Mouse (Mus musculus) brown adipose tissue, adult 24 weeks (tissue): Measurements from ENCODE around the gene Aif1. TPM values are rescaled to one million over a fixed set of nuclear protein-coding genes. Genes with fewer than 3 reads are reported as not detected.
"Not testable (repeated sequence)": the region's sequence is repeated elsewhere in the genome, so short reads cannot be mapped to it uniquely, and the experiment has no call there.

ENCODE experiments used
- H3K27ac ChIP-seq: fragments of 200-500 bp; replicated peaks from 2 replicates; pipeline ENCODE4 v1.5.1; 2012; ENCODE audit warnings: low read depth, mild to moderate bottlenecking, low read length
- H3K4me1 ChIP-seq: fragments of 200-500 bp; 2 replicates; pipeline ENCODE4 v1.6.1; 2012; ENCODE audit warnings: low read length, mixed read lengths; ENCODE audit not compliant: control insufficient read depth, insufficient read depth, insufficient read length
- H3K4me3 ChIP-seq: fragments of 200-500 bp; 2 replicates; pipeline ENCODE4 v1.5.1; 2012; ENCODE audit warnings: low read depth, mild to moderate bottlenecking, low read length, moderate library complexity; ENCODE audit not compliant: insufficient read depth
- polyA plus RNA-seq: library from polyadenylated mRNA; stranded (reverse); fragments of >200 nt; gene quantifications from 2 replicates; pipeline ENCODE4 v1.2.4, GENCODE M21; 2012; ENCODE audit not compliant: missing spikeins, insufficient read depth, insufficient read length

Aif1 gene
- polyA plus RNA-seq, 1 experiment, result 10.5 TPM

- Histone ChIP-seq H3K27ac (no peak overlapping the region), H3K4me1 (peaks cover 7% of the 10 kb centered on the region), H3K4me3 (no peak overlapping the region)
These were observed 46.9 kb downstream of the Aif1 start for GRCm38 (mm10) chr17:35128996-35129395.

- H3K4me1 ChIP-seq, result peaks cover 7% of the 10 kb centered on the region
- peak overlapping the region; percentile 90 for H3K27ac ChIP-seq
- peak overlapping the region; percentile 86 for H3K4me3 ChIP-seq
These were observed 48.9 kb downstream of the Aif1 start for GRCm38 (mm10) chr17:35127017-35127416.

- peaks cover 7% of the 10 kb centered on the region for H3K4me1 ChIP-seq
- peak within 1 kb of the TSS; percentile 86 for H3K4me3 ChIP-seq
- H3K27ac ChIP-seq, result peak within 1 kb of the TSS; percentile 90
These were observed 49.7 kb downstream of the Aif1 start, which contains the start of gene D17H6S53E for GRCm38 (mm10) chr17:35126206-35126611. Gene D17H6S53E, plus strand, starts transcription at chr17:35126373.

GRCm38 (mm10) chr17:35125578-35125977 is 50.3 kb downstream of the Aif1 start:
- H3K27ac ChIP-seq, result peak overlapping the region; percentile 90; the same call in 1 of the 2 replicates
- H3K4me1 ChIP-seq, result peaks cover 7% of the 10 kb centered on the region
- H3K4me3 ChIP-seq, result peak overlapping the region; percentile 86; the same call in 1 of the 2 replicates

GRCm38 (mm10) chr17:35125081-35125480 is 50.8 kb downstream of the Aif1 start:
- H3K4me1 ChIP-seq, result peaks cover 9% of the 10 kb centered on the region
- no peak overlapping the region for H3K4me3 ChIP-seq
- H3K27ac ChIP-seq, result no peak overlapping the region

- not testable (repeated sequence) for H3K27ac ChIP-seq, H3K4me1 ChIP-seq, H3K4me3 ChIP-seq
These were observed 51.5 kb downstream of the Aif1 start for GRCm38 (mm10) chr17:35124261-35124896.

GRCm38 (mm10) chr17:35123287-35123686 is 52.6 kb downstream of the Aif1 start:
- not testable (repeated sequence) for H3K27ac ChIP-seq, H3K4me3 ChIP-seq, H3K4me1 ChIP-seq

- peaks cover 3% of the 10 kb centered on the region for H3K4me1 ChIP-seq
- peak within 1 kb of the TSS; percentile 67 for H3K27ac ChIP-seq
- peak within 1 kb of the TSS; percentile 92 for H3K4me3 ChIP-seq
These were observed 54.0 kb downstream of the Aif1 start, which contains the start of gene Csnk2b for GRCm38 (mm10) chr17:35121871-35122303. Gene Csnk2b, minus strand, starts transcription at chr17:35122053.

GRCm38 (mm10) chr17:35121143-35121799 is 54.6 kb downstream of the Aif1 start, which contains the start of gene Gpank1:
Gene Gpank1, plus strand, starts transcription at chr17:35121455.
- Histone ChIP-seq H3K4me1 (peaks cover 2% of the 10 kb centered on the region; the same call in 1 of the 2 replicates), H3K4me3 (peak within 1 kb of the TSS; percentile 92), H3K27ac (peak within 1 kb of the TSS; percentile 67)

Other genes starting within 250 kb of the Aif1 start
- 9.1 and 10.2 TPM in 2 replicates for gene Neu1, start 244.8 kb downstream of the Aif1 start, polyA plus RNA-seq
- gene Hspa1b, start 216.8 kb downstream of the Aif1 start, polyA plus RNA-seq, result 5.2 and 26.8 TPM in 2 replicates
- gene Gm20481, start 206.2 kb downstream of the Aif1 start, polyA plus RNA-seq, result not detected in 2 replicates
- 6.3 and 18.9 TPM in 2 replicates for gene Hspa1a, start 203.9 kb downstream of the Aif1 start, polyA plus RNA-seq
- 0.48 and 0.71 TPM in 2 replicates for gene Hspa1l, start 203.4 kb downstream of the Aif1 start, polyA plus RNA-seq
- gene Lsm2, start 194.2 kb downstream of the Aif1 start, polyA plus RNA-seq, result 22.4 and 29.8 TPM in 2 replicates
- 12.7 and 14.2 TPM in 2 replicates for gene Vars, start 175.1 kb downstream of the Aif1 start, polyA plus RNA-seq
- gene Vwa7, start 159.5 kb downstream of the Aif1 start, polyA plus RNA-seq, result not detected in 2 replicates
- gene Sapcd1, start 148.1 kb downstream of the Aif1 start, polyA plus RNA-seq, result not detected in 2 replicates
- gene Msh5, start 129.3 kb downstream of the Aif1 start, polyA plus RNA-seq, result not detected in 2 replicates
- gene Clic1, start 126.1 kb downstream of the Aif1 start, polyA plus RNA-seq, result 13.6 and 16.8 TPM in 2 replicates
- 9.4 and 11.6 TPM in 2 replicates for gene Ddah2, start 117.0 kb downstream of the Aif1 start, polyA plus RNA-seq
- not detected in 2 replicates for gene Ly6g6c, start 110.7 kb downstream of the Aif1 start, polyA plus RNA-seq
- gene Mpig6b, start 109.9 kb downstream of the Aif1 start, polyA plus RNA-seq, result not detected in 2 replicates
- gene Ly6g6e, start 99.2 kb downstream of the Aif1 start, polyA plus RNA-seq, result not detected in 2 replicates
- gene Ly6g6d, start 98.0 kb downstream of the Aif1 start, polyA plus RNA-seq, result 3.0 TPM in 1 of 2 replicates, not detected in the other
- gene Ly6g6f, start 90.5 kb downstream of the Aif1 start, polyA plus RNA-seq, result not detected in 2 replicates
- gene Abhd16a, start 86.8 kb downstream of the Aif1 start, polyA plus RNA-seq, result 43.3 and 44.8 TPM in 2 replicates
- not detected in 2 replicates for gene Ly6g5c, start 67.8 kb downstream of the Aif1 start, polyA plus RNA-seq
- not detected in 2 replicates for gene Ly6g5b, start 60.6 kb downstream of the Aif1 start, polyA plus RNA-seq
- gene Gpank1, start 54.6 kb downstream of the Aif1 start, polyA plus RNA-seq, result 7.9 and 12.8 TPM in 2 replicates
- 138 and 147 TPM in 2 replicates for gene Csnk2b, start 54.0 kb downstream of the Aif1 start, polyA plus RNA-seq
- 12.8 and 17.2 TPM in 2 replicates for gene D17H6S53E, start 49.7 kb downstream of the Aif1 start, polyA plus RNA-seq
- gene Apom, start 44.0 kb downstream of the Aif1 start, polyA plus RNA-seq, result not detected in 2 replicates
- gene Bag6, start 40.9 kb downstream of the Aif1 start, polyA plus RNA-seq, result 119 and 160 TPM in 2 replicates
- 42.9 and 81.7 TPM in 2 replicates for gene Prrc2a, start 11.2 kb downstream of the Aif1 start, polyA plus RNA-seq
- 12.2 and 16.4 TPM in 2 replicates for gene Lst1, start 12.4 kb upstream of the Aif1 start, polyA plus RNA-seq
- not detected in 2 replicates for gene Ltb, start 18.4 kb upstream of the Aif1 start, polyA plus RNA-seq
- gene Tnf, start 25.9 kb upstream of the Aif1 start, polyA plus RNA-seq, result not detected in 2 replicates
- gene Lta, start 29.3 kb upstream of the Aif1 start, polyA plus RNA-seq, result not detected in 2 replicates
- gene Gm16181, start 44.8 kb upstream of the Aif1 start, polyA plus RNA-seq, result not detected in 2 replicates
- gene Atp6v1g2, start 57.6 kb upstream of the Aif1 start, polyA plus RNA-seq, result 2.7 and 4.0 TPM in 2 replicates
- gene Nfkbil1, start 59.7 kb upstream of the Aif1 start, polyA plus RNA-seq, result 5.2 and 6.7 TPM in 2 replicates
- 50.5 and 57.9 TPM in 2 replicates for gene Ddx39b, start 65.7 kb upstream of the Aif1 start, polyA plus RNA-seq
- gene H2-D1, start 86.7 kb upstream of the Aif1 start, polyA plus RNA-seq, result 284 and 411 TPM in 2 replicates
- gene H2-Q1, start 144.3 kb upstream of the Aif1 start, polyA plus RNA-seq, result 0.40 TPM in 1 of 2 replicates, not detected in the other
- not detected in 2 replicates for gene H2-Q2, start 166.2 kb upstream of the Aif1 start, polyA plus RNA-seq
- gene H2-Q4, start 203.5 kb upstream of the Aif1 start, polyA plus RNA-seq, result 12.3 and 19.2 TPM in 2 replicates
- 6.4 and 9.4 TPM in 2 replicates for gene H2-Q6, start 248.8 kb upstream of the Aif1 start, polyA plus RNA-seq